Mouse (Mus musculus) neural tube, embryonic 14.5 days (tissue): Measurements from ENCODE around the gene Jmjd8. TPM values are rescaled to one million over a fixed set of nuclear protein-coding genes. Genes with fewer than 3 reads are reported as not detected.
A peak's percentile ranks its signal among the peaks of the same experiment; 100 is the strongest.

Experiments
- ATAC-seq: fragments of 200-750 bp; cut with Nextera tagmentation; 2 replicates; pipeline ENCODE4 v1.8.0; 2017; ENCODE audit warnings: low read depth, mild to moderate bottlenecking, moderate TSS enrichment, moderate library complexity
- H3K27ac ChIP-seq: fragments of 300-500 bp; sonication (generic); 2 replicates; pipeline ENCODE4 v1.5.1; 2014; ENCODE audit warnings: low read depth, mild to moderate bottlenecking, control low read depth, low read length, moderate library complexity, mixed read lengths
- H3K27me3 ChIP-seq: fragments of 300-500 bp; sonication (generic); 2 replicates; pipeline ENCODE4 v1.6.1; 2014; ENCODE audit warnings: low read length; ENCODE audit not compliant: control insufficient read depth, insufficient read depth
- H3K36me3 ChIP-seq: fragments of 300-500 bp; sonication (generic); 2 replicates; pipeline ENCODE4 v1.6.1; 2014; ENCODE audit warnings: low read length, mixed read lengths; ENCODE audit not compliant: control insufficient read depth, insufficient read depth
- H3K4me1 ChIP-seq: fragments of 300-500 bp; sonication (generic); 2 replicates; pipeline ENCODE4 v1.6.1; 2014; ENCODE audit warnings: low read length; ENCODE audit not compliant: control insufficient read depth, insufficient read depth
- H3K4me2 ChIP-seq: fragments of 300-500 bp; sonication (generic); 2 replicates; pipeline ENCODE4 v1.6.1; 2014; ENCODE audit warnings: mild to moderate bottlenecking, low read depth, low read length, control low read depth
- H3K4me3 ChIP-seq: fragments of 300-500 bp; sonication (generic); 2 replicates; pipeline ENCODE4 v1.5.1; 2014; ENCODE audit warnings: low read depth, low read length, control low read depth, mixed read lengths
- H3K9ac ChIP-seq: fragments of 300-500 bp; sonication (generic); replicated peaks from 2 replicates; pipeline ENCODE4 v1.6.1; 2014; ENCODE audit warnings: low read depth, mild to moderate bottlenecking, control low read depth, low read length, mixed read lengths
- H3K9me3 ChIP-seq: fragments of 300-500 bp; sonication (generic); 2 replicates; pipeline ENCODE4 v1.6.1; 2016; ENCODE audit warnings: low read length; ENCODE audit not compliant: control insufficient read depth
- WGBS: fragments of 180-500 bp; shearing (Covaris S2); extraction: QIAGEN DNeasy Blood & Tissue Kit; methylation state at CpG from one replicate; pipeline ENCODE4 v1.1.7; 2014; 5-methylcytosine and 5-hydroxymethylcytosine counted together
- polyA plus RNA-seq: library from polyadenylated mRNA; unstranded; fragments of >200 nt; fragmentation: Nextera tagmentation; extraction: Ambion mirVana; gene quantifications from 2 replicates; pipeline ENCODE4 v1.2.1, GENCODE M21; 2014

Gene Jmjd8
- 36.7 and 46.4 TPM in 2 replicates for polyA plus RNA-seq

GRCm38 (mm10) chr17:25828712-25829557 is at the start of gene Jmjd8:
Gene Jmjd8, plus strand, starts transcription at chr17:25828867.
- Histone ChIP-seq H3K27me3 (no peaks in the 10 kb centered on the region), H3K36me3 (peaks cover 20% of the 10 kb centered on the region), H3K4me3 (peak within 1 kb of the TSS; percentile 59), H3K9ac (peak within 1 kb of the TSS; percentile 74), H3K9me3 (no peaks in the 10 kb centered on the region), H3K4me2 (peak within 1 kb of the TSS; percentile 96), H3K4me1 (peaks cover 58% of the 10 kb centered on the region), H3K27ac (peak within 1 kb of the TSS; percentile 86)
- peak; percentile 48; the same call in 1 of the 2 replicates for ATAC-seq
- WGBS, result 3% methylated on average over 32 of the region's 32 CpGs

DNA sequence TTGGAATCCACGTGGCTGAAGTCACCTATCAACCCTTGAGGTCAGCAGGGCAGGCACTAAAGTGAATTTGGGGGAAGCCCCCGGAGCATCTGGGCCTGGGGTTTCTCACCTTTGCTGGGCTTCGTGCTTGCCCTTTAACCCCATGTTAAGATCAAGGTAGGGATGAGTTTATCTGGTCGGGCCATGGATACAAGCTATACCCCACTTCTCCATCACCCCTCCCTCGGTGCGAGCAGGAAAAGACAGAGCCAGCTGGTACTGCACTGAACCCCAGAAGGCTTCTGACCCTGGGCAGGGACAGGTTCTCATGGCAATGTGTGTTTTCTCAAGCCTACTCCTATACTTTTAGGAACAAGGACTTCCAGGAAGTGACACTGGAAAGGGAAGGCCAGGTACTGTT is 47.3 kb upstream of the Jmjd8 start:
- WGBS, result 86% methylated on average over 6 of the region's 6 CpGs
- Histone ChIP-seq H3K9me3 (no peaks in the 10 kb centered on the region), H3K27ac (no peak overlapping the region), H3K4me2 (no peak overlapping the region), H3K4me1 (peaks cover 14% of the 10 kb centered on the region), H3K9ac (no peak overlapping the region), H3K4me3 (no peak overlapping the region), H3K36me3 (peaks cover 20% of the 10 kb centered on the region), H3K27me3 (no peaks in the 10 kb centered on the region)
- no peak for ATAC-seq

DNA sequence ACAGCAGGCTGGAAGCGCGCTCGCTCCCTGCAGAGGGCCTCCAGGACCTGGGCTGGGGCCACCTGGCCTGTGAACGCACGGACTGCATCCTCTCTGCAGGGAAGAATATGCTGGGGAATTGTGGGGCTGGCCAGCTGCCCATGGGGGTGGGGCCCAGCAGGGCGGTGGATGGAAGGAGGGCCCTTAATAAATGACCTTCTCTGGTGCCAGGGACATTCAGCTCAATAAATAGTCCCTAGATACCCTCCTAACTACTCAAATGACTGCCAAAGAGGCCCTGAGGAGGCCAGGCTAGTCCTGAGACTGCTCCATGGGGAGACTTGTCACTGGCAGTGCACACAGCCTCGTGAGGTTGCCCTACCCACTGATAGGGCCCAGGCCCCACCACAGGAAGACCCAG is 45.6 kb upstream of the Jmjd8 start:
- H3K36me3 ChIP-seq, result peaks cover 20% of the 10 kb centered on the region

DNA sequence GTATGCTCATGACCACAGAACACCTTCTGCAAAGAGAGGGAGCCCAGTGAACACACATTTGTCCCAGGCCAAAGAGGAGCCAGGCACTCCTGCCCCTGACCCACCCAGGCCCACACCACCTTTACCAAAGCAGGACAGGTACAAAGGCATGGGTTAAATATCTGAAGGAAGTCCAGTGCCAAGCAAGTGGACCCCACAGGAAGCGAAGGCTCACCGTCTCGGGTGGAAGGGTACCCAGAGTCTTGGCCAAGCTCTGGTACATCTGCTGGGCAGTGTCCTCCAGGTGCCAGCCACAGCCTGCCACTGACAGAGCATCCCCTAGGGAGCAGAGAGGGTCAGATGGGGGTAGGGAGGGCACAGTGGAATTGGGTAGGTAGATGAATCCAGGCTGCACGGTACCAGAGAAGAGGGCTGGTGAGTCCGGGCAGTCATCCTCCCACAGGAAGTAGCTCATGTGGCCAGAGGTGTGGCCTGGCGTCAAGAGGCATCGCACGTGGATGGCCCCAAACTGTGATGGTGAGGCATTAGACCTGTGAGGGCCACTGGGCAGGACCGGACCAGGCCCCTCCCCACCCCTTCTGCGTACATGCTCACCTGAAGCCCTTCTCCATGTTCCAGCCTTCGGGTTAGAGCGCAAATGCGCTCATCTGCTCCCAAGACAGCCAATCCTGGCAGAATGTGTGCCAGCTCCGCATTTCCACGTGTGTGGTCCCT is 44.6 kb upstream of the Jmjd8 start:
- 83% methylated on average over 15 of the region's 15 CpGs for WGBS
- H3K4me3 ChIP-seq, result peak overlapping the region; percentile 77
- H3K9me3 ChIP-seq, result no peaks in the 10 kb centered on the region
- peak overlapping the region; percentile 78 for H3K9ac ChIP-seq
- peaks cover 14% of the 10 kb centered on the region for H3K4me1 ChIP-seq
- peak overlapping the region; percentile 88 for H3K4me2 ChIP-seq
- no peaks in the 10 kb centered on the region for H3K27me3 ChIP-seq
- H3K27ac ChIP-seq, result no peak overlapping the region
- ATAC-seq, result no peak
- H3K36me3 ChIP-seq, result peaks cover 20% of the 10 kb centered on the region

More for the DNA sequence above, 45.6 kb upstream of the Jmjd8 start:
- Histone ChIP-seq H3K9me3 (no peaks in the 10 kb centered on the region), H3K27me3 (no peaks in the 10 kb centered on the region), H3K27ac (no peak overlapping the region), H3K9ac (no peak overlapping the region), H3K4me2 (no peak overlapping the region), H3K4me3 (no peak overlapping the region), H3K4me1 (peaks cover 14% of the 10 kb centered on the region)
- WGBS, result 63% methylated on average over 7 of the region's 7 CpGs
- ATAC-seq, result no peak

GRCm38 (mm10) chr17:25785281-25785745 is 43.4 kb upstream of the Jmjd8 start, which contains the start of gene Haghl:
Gene Haghl, minus strand, starts transcription at chr17:25785673.
- no peaks in the 10 kb centered on the region for H3K27me3 ChIP-seq
- H3K9ac ChIP-seq, result peak within 1 kb of the TSS; percentile 78
- WGBS, result under 1% methylated on average over 23 of the region's 23 CpGs
- peaks cover 20% of the 10 kb centered on the region for H3K36me3 ChIP-seq
- peak; percentile 81 for ATAC-seq
- peak within 1 kb of the TSS; percentile 88 for H3K4me2 ChIP-seq
- peak within 1 kb of the TSS; percentile 85 for H3K27ac ChIP-seq
- peak within 1 kb of the TSS; percentile 77 for H3K4me3 ChIP-seq
- peaks cover 14% of the 10 kb centered on the region for H3K4me1 ChIP-seq
- H3K9me3 ChIP-seq, result no peaks in the 10 kb centered on the region

GRCm38 (mm10) chr17:25786280-25786679 is 42.4 kb upstream of the Jmjd8 start, which contains the start of gene Ccdc78:
Gene Ccdc78, plus strand, starts transcription at chr17:25786580.
- H3K4me3 ChIP-seq, result peak within 1 kb of the TSS; percentile 77
- no peak for ATAC-seq
- H3K9ac ChIP-seq, result peak within 1 kb of the TSS; percentile 78
- H3K9me3 ChIP-seq, result no peaks in the 10 kb centered on the region
- H3K4me1 ChIP-seq, result peaks cover 23% of the 10 kb centered on the region
- peak within 1 kb of the TSS; percentile 88 for H3K4me2 ChIP-seq
- peak within 1 kb of the TSS; percentile 85 for H3K27ac ChIP-seq
- peaks cover 16% of the 10 kb centered on the region for H3K36me3 ChIP-seq
- WGBS, result 84% methylated on average over 3 of the region's 3 CpGs
- no peaks in the 10 kb centered on the region for H3K27me3 ChIP-seq

DNA sequence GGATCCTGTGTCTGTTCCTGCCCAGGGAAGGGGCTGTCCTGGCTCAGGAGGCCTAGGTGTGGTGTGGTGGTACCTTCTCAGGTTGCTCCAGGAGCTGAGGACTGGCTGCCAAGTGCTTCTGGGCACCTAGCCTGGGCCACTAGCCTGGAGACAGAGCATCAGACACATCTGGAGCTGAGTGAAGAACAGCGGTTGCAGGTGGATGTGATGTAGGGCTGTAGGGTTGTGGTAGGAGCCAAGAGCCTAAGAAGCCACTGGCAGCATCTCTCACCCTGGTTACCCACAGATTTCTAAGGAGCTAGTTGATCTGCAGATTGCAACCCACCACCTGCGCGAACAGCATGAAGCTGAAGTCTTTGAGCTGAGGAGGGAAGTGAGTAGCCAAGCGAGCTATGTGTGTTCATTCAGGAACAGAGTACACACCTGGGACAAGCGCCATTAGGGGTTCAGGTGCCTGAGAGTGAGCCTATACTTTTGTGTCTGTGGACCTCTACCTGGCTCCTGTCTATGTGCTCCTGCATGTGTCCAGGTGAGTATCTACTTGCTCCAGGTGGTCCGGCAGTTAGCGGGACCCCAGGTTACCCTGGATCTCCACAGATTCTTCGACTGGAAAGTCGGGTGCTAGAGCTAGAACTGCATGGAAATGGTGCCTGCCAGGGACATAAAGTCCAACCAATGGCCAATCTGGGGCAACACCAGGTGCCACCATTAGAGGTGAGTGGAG is 41.7 kb upstream of the Jmjd8 start:
- Histone ChIP-seq H3K27me3 (no peaks in the 10 kb centered on the region), H3K4me2 (no peak overlapping the region), H3K36me3 (peaks cover 11% of the 10 kb centered on the region), H3K9me3 (no peaks in the 10 kb centered on the region), H3K4me1 (peaks cover 26% of the 10 kb centered on the region), H3K9ac (no peak overlapping the region), H3K27ac (no peak overlapping the region), H3K4me3 (no peak overlapping the region)
- WGBS, result 95% methylated on average over 9 of the region's 9 CpGs
- no peak for ATAC-seq

DNA sequence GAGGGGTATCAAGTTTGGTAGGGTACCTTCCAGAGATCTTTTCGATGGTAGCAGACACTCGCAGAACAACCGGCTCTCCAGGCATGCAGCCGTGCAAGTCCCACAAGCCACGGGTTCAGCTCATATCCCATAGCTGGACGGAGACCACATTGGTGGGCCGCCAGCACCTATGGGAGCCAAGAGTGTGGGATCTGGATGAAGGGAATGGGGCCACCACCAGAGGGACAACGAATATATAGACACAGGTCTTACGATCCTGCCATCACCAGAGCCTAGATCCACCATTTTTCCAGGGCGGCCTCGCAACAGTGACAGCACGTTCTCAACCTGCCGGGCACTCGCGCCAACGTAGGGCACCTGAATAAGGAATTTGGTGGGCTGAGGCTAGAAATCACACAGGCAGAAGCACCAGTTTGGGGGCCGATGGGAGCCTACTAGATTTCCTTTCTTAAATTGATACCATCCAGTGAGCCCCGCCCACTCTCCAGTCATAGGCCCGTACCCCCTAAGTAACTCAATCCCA is 37.3 kb upstream of the Jmjd8 start:
- Histone ChIP-seq H3K4me2 (peak overlapping the region; percentile 77), H3K4me3 (peak overlapping the region; percentile 75), H3K27ac (peak overlapping the region; percentile 91), H3K36me3 (no peaks in the 10 kb centered on the region; the same call in 1 of the 2 replicates), H3K9me3 (no peaks in the 10 kb centered on the region), H3K4me1 (peaks cover 28% of the 10 kb centered on the region), H3K27me3 (no peaks in the 10 kb centered on the region), H3K9ac (peak overlapping the region; percentile 78)
- 27% methylated on average over 19 of the region's 19 CpGs for WGBS
- ATAC-seq, result peak; percentile 0; the same call in 1 of the 2 replicates
